Comparison of ENCODE assay signal across 11 mouse cellular contexts in genomic region chr8:116945169-116945910, GRCm38 (mm10). TPM values are rescaled to one million over a fixed set of nuclear protein-coding genes. Genes with fewer than 3 reads are reported as not detected.
DNase-seq lines count a peak whose midpoint lies in the region; ATAC-seq and TF ChIP-seq lines count a peak whose summit lies in the region.
"Had no signal": no experiment of that assay in that cellular context is flagged by ENCODE, and none has a peak within 500 bp of the region (broad histone marks: within the 10 kb centered on the region; RNA-seq: fewer than 3 reads in every experiment).

No protein-coding gene starts in this region.

- no peak for ATAC-seq in midbrain, embryonic 15.5 days (replicated peaks)
- ATAC-seq in midbrain, postnatal 0 days (ENCODE audit: low FRiP score): no peak
- no peak for ATAC-seq in neural tube, embryonic 15.5 days (ENCODE audit: low FRiP score)
- ATAC-seq: Patski had no signal

- 92% methylated on average over 9 of the region's 9 CpGs for WGBS in midbrain, embryonic 15.5 days
- 91% methylated on average over 9 of the region's 9 CpGs for WGBS in midbrain, postnatal 0 days
- 86% methylated on average over 9 of the region's 9 CpGs for WGBS in neural tube, embryonic 15.5 days

- H3K36me3 ChIP-seq in midbrain, embryonic 15.5 days (replicated peaks): no peaks in the 10 kb centered on the region
- no peaks in the 10 kb centered on the region for H3K36me3 ChIP-seq in midbrain, postnatal 0 days (ENCODE audit: insufficient read depth, low read length)
- no peaks in the 10 kb centered on the region for H3K36me3 ChIP-seq in neural tube, embryonic 15.5 days

- no peaks in the 10 kb centered on the region for H3K9me3 ChIP-seq in midbrain, embryonic 15.5 days
- no peaks in the 10 kb centered on the region for H3K9me3 ChIP-seq in midbrain, postnatal 0 days (ENCODE audit: low read length)
- no peaks in the 10 kb centered on the region for H3K9me3 ChIP-seq in neural tube, embryonic 15.5 days (replicated peaks)

- H3K4me3 ChIP-seq in midbrain, embryonic 15.5 days: no peak overlapping the region
- H3K4me3 ChIP-seq in midbrain, postnatal 0 days (ENCODE audit: low read depth, low read length): no peak overlapping the region
- peak overlapping the region; percentile 69; the same call in 1 of the 2 replicates for H3K4me3 ChIP-seq in cortical plate, adult 2 months (ENCODE audit: insufficient read depth, low read length)
- no peak overlapping the region for H3K4me3 ChIP-seq in neural tube, embryonic 15.5 days (replicated peaks)

- peak overlapping the region; percentile 80 for H3K9ac ChIP-seq in midbrain, embryonic 15.5 days
- H3K9ac ChIP-seq in midbrain, postnatal 0 days (replicated peaks; ENCODE audit: low read length, poor library complexity, severe bottlenecking): no peak overlapping the region
- 0 out of 2 replicates have a peak overlapping the region, but pooled peaks have one; percentile 15 for H3K9ac ChIP-seq in neural tube, embryonic 15.5 days (replicated peaks)

- TF ChIP-seq POLR2A in cortical plate, adult 2 months (IDR thresholded peaks at IDR 0.05; ENCODE audit: extremely low read depth, insufficient read depth, low read length): no peak

- H3K4me1 ChIP-seq in midbrain, embryonic 15.5 days: peaks cover 25% of the 10 kb centered on the region
- H3K4me1 ChIP-seq in midbrain, postnatal 0 days (ENCODE audit: insufficient read depth, low read length): no peaks in the 10 kb centered on the region; the same call in 1 of the 2 replicates
- H3K4me1 ChIP-seq in cortical plate, adult 2 months (ENCODE audit: control insufficient read depth, insufficient read depth, low read length): peaks cover 7% of the 10 kb centered on the region
- H3K4me1 ChIP-seq in neural tube, embryonic 15.5 days: peaks cover 29% of the 10 kb centered on the region

- H3K27ac ChIP-seq in midbrain, embryonic 15.5 days: no peak overlapping the region
- no peak overlapping the region for H3K27ac ChIP-seq in midbrain, postnatal 0 days (ENCODE audit: low read depth, low read length)
- H3K27ac ChIP-seq in cortical plate, adult 2 months (ENCODE audit: insufficient read depth, low read length): 0 out of 2 replicates have a peak overlapping the region, but pooled peaks have one; percentile 15
- no peak overlapping the region for H3K27ac ChIP-seq in neural tube, embryonic 15.5 days (replicated peaks)

- no peak for TF ChIP-seq CTCF in midbrain, postnatal 0 days (IDR thresholded peaks at IDR 0.05)
- TF ChIP-seq CTCF in cortical plate, adult 2 months (IDR thresholded peaks at IDR 0.05; ENCODE audit: extremely low read depth, insufficient read depth, low read length): no peak

- intact Hi-C loops in heart, postnatal 10 days (cut with DNase I): loop anchor here (10.0 kb wide), 1 partner anchor 529 kb away; no protein-coding TSS in a partner anchor

- 0 out of 2 replicates have a peak overlapping the region, but pooled peaks have one; percentile 81 for H3K4me2 ChIP-seq in midbrain, embryonic 15.5 days
- no peak overlapping the region for H3K4me2 ChIP-seq in midbrain, postnatal 0 days (ENCODE audit: low read depth, low read length, poor library complexity, severe bottlenecking)
- H3K4me2 ChIP-seq in neural tube, embryonic 15.5 days: no peak overlapping the region

- H3K27me3 ChIP-seq in midbrain, embryonic 15.5 days (replicated peaks): no peaks in the 10 kb centered on the region
- H3K27me3 ChIP-seq in midbrain, postnatal 0 days (ENCODE audit: insufficient read depth, low read length): no peaks in the 10 kb centered on the region
- no peaks in the 10 kb centered on the region for H3K27me3 ChIP-seq in neural tube, embryonic 15.5 days (replicated peaks)
- H3K27me3 ChIP-seq: Patski had no signal

- DNase-seq in heart, postnatal 10 days: peak; percentile 6 to 9
- no peak for DNase-seq in heart, adult 11 months
- no peak for DNase-seq in midbrain, postnatal 0 days (ENCODE audit: low spot score)
- no peak for DNase-seq in left cerebral cortex, adult 9 months (ENCODE audit: low spot score in 2 of 2)
- no peak for DNase-seq in ovary, postnatal 36 days (ENCODE audit: low spot score)
- DNase-seq: kidney, adult 11 months; thymus, postnatal 36 days had no signal

RNA-seq across cellular contexts. Expression of gene Atmin, which starts 2.1 kb away (rescaled TPM):
- 10 to 100 TPM; 14.5 to 16.9 TPM for total RNA-seq in heart, postnatal 10 days (2021)
- polyA plus RNA-seq in midbrain, embryonic 15.5 days (2015; fragmentation: Nextera tagmentation; extraction: Ambion mirVana): 22.2 and 22.3 TPM in 2 replicates
- 45.3 and 47.1 TPM in 2 replicates for total RNA-seq in midbrain, postnatal 0 days (2014; rRNA removed)
- polyA plus RNA-seq in midbrain, postnatal 0 days (2015; fragmentation: Nextera tagmentation; extraction: Ambion mirVana): 20.1 and 22.7 TPM in 2 replicates
- 40.2 and 40.6 TPM in 2 replicates for polyA plus RNA-seq in cortical plate, adult 2 months (2012; rRNA removed)
- 19.4 and 19.6 TPM in 2 replicates for polyA plus RNA-seq in neural tube, embryonic 15.5 days (2015; fragmentation: Nextera tagmentation; extraction: Ambion mirVana)

RNA-seq across cellular contexts. Expression of gene Cenpn, which starts 23.8 kb away (rescaled TPM):
- total RNA-seq in heart, postnatal 10 days (2021): 1 to 10 TPM; 4.9 to 5.1 TPM
- polyA plus RNA-seq in midbrain, embryonic 15.5 days (2015; fragmentation: Nextera tagmentation; extraction: Ambion mirVana): 8.1 and 8.8 TPM in 2 replicates
- 2.6 and 3.3 TPM in 2 replicates for total RNA-seq in midbrain, postnatal 0 days (2014; rRNA removed)
- 4.2 and 5.8 TPM in 2 replicates for polyA plus RNA-seq in midbrain, postnatal 0 days (2015; fragmentation: Nextera tagmentation; extraction: Ambion mirVana)
- 1.5 and 2.4 TPM in 2 replicates for polyA plus RNA-seq in cortical plate, adult 2 months (2012; rRNA removed)
- polyA plus RNA-seq in neural tube, embryonic 15.5 days (2015; fragmentation: Nextera tagmentation; extraction: Ambion mirVana): 7.4 and 13.7 TPM in 2 replicates

RNA-seq across cellular contexts. Expression of gene Cmc2, which starts 24.1 kb away (rescaled TPM):
- total RNA-seq in heart, postnatal 10 days (2021): 10 to 100 TPM; 50.0 to 54.3 TPM
- 26.5 and 28.7 TPM in 2 replicates for polyA plus RNA-seq in midbrain, embryonic 15.5 days (2015; fragmentation: Nextera tagmentation; extraction: Ambion mirVana)
- total RNA-seq in midbrain, postnatal 0 days (2014; rRNA removed): 8.8 and 16.8 TPM in 2 replicates
- 24.8 and 24.9 TPM in 2 replicates for polyA plus RNA-seq in midbrain, postnatal 0 days (2015; fragmentation: Nextera tagmentation; extraction: Ambion mirVana)
- 19.6 and 21.6 TPM in 2 replicates for polyA plus RNA-seq in cortical plate, adult 2 months (2012; rRNA removed)
- 39.4 and 40.1 TPM in 2 replicates for polyA plus RNA-seq in neural tube, embryonic 15.5 days (2015; fragmentation: Nextera tagmentation; extraction: Ambion mirVana)

RNA-seq across cellular contexts. Expression of gene 1700030J22Rik, which starts 33.4 kb away (rescaled TPM):
- under 1 TPM; 0.62 to 0.67 TPM for total RNA-seq in heart, postnatal 10 days (2021)
- polyA plus RNA-seq in midbrain, embryonic 15.5 days (2015; fragmentation: Nextera tagmentation; extraction: Ambion mirVana): 8.8 and 9.1 TPM in 2 replicates
- 6.1 and 11.0 TPM in 2 replicates for total RNA-seq in midbrain, postnatal 0 days (2014; rRNA removed)
- polyA plus RNA-seq in midbrain, postnatal 0 days (2015; fragmentation: Nextera tagmentation; extraction: Ambion mirVana): 7.8 and 8.4 TPM in 2 replicates
- polyA plus RNA-seq in cortical plate, adult 2 months (2012; rRNA removed): 7.2 and 7.3 TPM in 2 replicates
- 5.9 and 7.0 TPM in 2 replicates for polyA plus RNA-seq in neural tube, embryonic 15.5 days (2015; fragmentation: Nextera tagmentation; extraction: Ambion mirVana)

RNA-seq across cellular contexts. Expression of gene Gcsh, which starts 48.0 kb away (rescaled TPM):
- total RNA-seq in heart, postnatal 10 days (2021): 10 to 100 TPM; 37.2 to 39.5 TPM
- 66.3 and 76.9 TPM in 2 replicates for polyA plus RNA-seq in midbrain, embryonic 15.5 days (2015; fragmentation: Nextera tagmentation; extraction: Ambion mirVana)
- total RNA-seq in midbrain, postnatal 0 days (2014; rRNA removed): 46.5 and 53.8 TPM in 2 replicates
- 93.9 and 106 TPM in 2 replicates for polyA plus RNA-seq in midbrain, postnatal 0 days (2015; fragmentation: Nextera tagmentation; extraction: Ambion mirVana)
- polyA plus RNA-seq in cortical plate, adult 2 months (2012; rRNA removed): 77.6 and 84.2 TPM in 2 replicates
- polyA plus RNA-seq in neural tube, embryonic 15.5 days (2015; fragmentation: Nextera tagmentation; extraction: Ambion mirVana): 108 and 116 TPM in 2 replicates

Comparison
In these comparisons a context has a peak if more than half of its experiments do, and no peak if none do; other contexts are left out.
1. DNase-seq: peak in heart, postnatal 10 days (2 of 2); none in heart, adult 11 months (single experiment), midbrain, postnatal 0 days (single experiment), left cerebral cortex, adult 9 months (0 of 2) and ovary, postnatal 36 days (single experiment).